Mouse (Mus musculus) cerebellum, postnatal 4 days (tissue): ENCODE results near the gene Krtap28-13.

ENCODE experiments used
- DNase-seq, 2 experiments: peaks; one replicate each; pipeline ENCODE4 v3.0.0; 2022; ENCODE audit warnings: low spot score in 2 of 2, mixed read lengths in 1 of 2

The Krtap28-13 gene

GRCm38 (mm10) chr1:83060643-83061042 lies at the start of gene Krtap28-13:
TSS of gene Krtap28-13 (plus strand) at chr1:83060930.
- no peak for DNase-seq

- no peak for DNase-seq
Observed at GRCm38 (mm10) chr1:83014477-83014876, 46.3 kb upstream of the Krtap28-13 start.

- DNase-seq = no peak
Observed at GRCm38 (mm10) chr1:83015329-83015879, 45.3 kb upstream of the Krtap28-13 start.

GRCm38 (mm10) chr1:83016556-83016955 lies 44.2 kb upstream of the Krtap28-13 start:
- no peak for DNase-seq

GRCm38 (mm10) chr1:83031950-83032349 lies 28.8 kb upstream of the Krtap28-13 start:
- DNase-seq = no peak

GRCm38 (mm10) chr1:83032508-83032907 lies 28.2 kb upstream of the Krtap28-13 start:
- no peak for DNase-seq

- DNase-seq = no peak
Observed at GRCm38 (mm10) chr1:83034509-83034908, 26.2 kb upstream of the Krtap28-13 start.

GRCm38 (mm10) chr1:83036892-83037667 lies 23.6 kb upstream of the Krtap28-13 start:
- no peak for DNase-seq

GRCm38 (mm10) chr1:83038109-83038672 lies 22.5 kb upstream of the Krtap28-13 start, which contains the start of gene Slc19a3:
TSS of gene Slc19a3 (minus strand) at chr1:83038448.
- peak in 1 of 2 experiments; percentile 5 for DNase-seq

GRCm38 (mm10) chr1:83039080-83039479 lies 21.6 kb upstream of the Krtap28-13 start:
- DNase-seq = no peak

GRCm38 (mm10) chr1:83042380-83042779 lies 18.4 kb upstream of the Krtap28-13 start, which contains the start of gene Krtap28-10:
TSS of gene Krtap28-10 (minus strand) at chr1:83042480.
- no peak for DNase-seq

GRCm38 (mm10) chr1:83044882-83045427 lies 15.8 kb upstream of the Krtap28-13 start, which contains the start of gene Gm47969:
TSS of gene Gm47969 (plus strand) at chr1:83044932.
- no peak for DNase-seq

- no peak for DNase-seq
Observed at GRCm38 (mm10) chr1:83058481-83058880, 2.2 kb upstream of the Krtap28-13 start.

GRCm38 (mm10) chr1:83059278-83059677 lies 1.5 kb upstream of the Krtap28-13 start, which contains the start of gene A030005K14Rik:
TSS of gene A030005K14Rik (minus strand) at chr1:83059378.
- DNase-seq = no peak

- no peak for DNase-seq
Observed at GRCm38 (mm10) chr1:83064851-83065250, 4.1 kb downstream of the Krtap28-13 start.

GRCm38 (mm10) chr1:83066577-83066976 lies 5.8 kb downstream of the Krtap28-13 start:
- no peak for DNase-seq

GRCm38 (mm10) chr1:83067205-83067604 lies 6.5 kb downstream of the Krtap28-13 start:
- no peak for DNase-seq

- DNase-seq = no peak
Observed at GRCm38 (mm10) chr1:83075526-83076189, 14.9 kb downstream of the Krtap28-13 start.

- peak in 1 of 2 experiments; percentile 51 for DNase-seq
Observed at GRCm38 (mm10) chr1:83076190-83076917, 15.6 kb downstream of the Krtap28-13 start.

GRCm38 (mm10) chr1:83077016-83077415 lies 16.3 kb downstream of the Krtap28-13 start:
- DNase-seq = no peak

- DNase-seq = no peak
Observed at GRCm38 (mm10) chr1:83084790-83085189, 24.1 kb downstream of the Krtap28-13 start.
